Mouse (Mus musculus) lung, postnatal 10 days (tissue): ENCODE results near the gene Il18rap.
A peak's percentile ranks its signal among the peaks of the same experiment; 100 is the strongest.
"Not testable (repeated sequence)": the region's sequence is repeated elsewhere in the genome, so short reads cannot be mapped to it uniquely, and the experiment has no call there.

Experiments used
- DNase-seq: peaks from one replicate; pipeline ENCODE4 v3.0.0; 2021

Il18rap gene

DNA sequence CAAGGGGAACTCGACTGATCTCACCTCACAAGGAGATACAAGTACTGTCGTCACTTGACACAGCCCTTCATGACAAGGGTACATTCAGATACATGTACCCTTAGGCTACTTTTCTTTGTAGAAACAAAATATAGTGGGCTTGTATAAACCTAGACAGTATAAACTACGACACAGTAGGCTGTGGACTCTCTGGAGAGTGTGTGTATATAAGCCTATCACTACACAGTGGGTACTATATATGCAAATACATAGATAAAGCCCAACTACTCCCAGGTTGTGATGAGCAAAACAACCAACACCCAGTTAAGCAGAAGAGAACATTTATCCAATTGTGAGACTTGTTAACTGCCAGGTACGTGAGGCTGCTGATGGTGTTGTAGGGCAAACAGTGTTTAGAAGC is 31.5 kb downstream of the Il18rap start:
- no peak for DNase-seq

DNA sequence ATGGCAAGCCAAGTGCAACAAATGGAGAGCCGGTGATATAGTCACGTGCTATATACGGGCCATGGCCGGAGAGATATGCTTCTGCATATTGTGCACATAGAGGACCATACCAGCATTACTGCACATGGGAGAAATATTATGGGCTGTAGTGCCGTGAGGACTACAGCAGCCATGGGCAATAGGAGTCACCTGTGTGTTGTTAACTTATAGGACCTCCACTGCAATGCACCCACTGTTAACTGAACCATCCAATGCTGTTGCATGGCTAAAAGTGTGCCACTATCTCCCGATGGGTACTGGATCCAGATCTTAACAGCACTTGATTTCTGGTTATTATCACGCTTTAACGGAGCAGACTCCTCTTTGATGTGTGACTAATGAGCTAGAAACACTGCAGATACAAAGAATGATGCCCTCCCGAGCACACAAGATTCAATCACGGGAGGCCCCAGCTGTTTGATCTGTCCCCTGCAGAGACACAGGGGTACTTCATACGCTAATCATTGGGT is 32.0 kb downstream of the Il18rap start:
- DNase-seq: no peak

- DNase-seq: no peak
These were observed 32.6 kb downstream of the Il18rap start for GRCm38 (mm10) chr1:40547762-40548161.

DNA sequence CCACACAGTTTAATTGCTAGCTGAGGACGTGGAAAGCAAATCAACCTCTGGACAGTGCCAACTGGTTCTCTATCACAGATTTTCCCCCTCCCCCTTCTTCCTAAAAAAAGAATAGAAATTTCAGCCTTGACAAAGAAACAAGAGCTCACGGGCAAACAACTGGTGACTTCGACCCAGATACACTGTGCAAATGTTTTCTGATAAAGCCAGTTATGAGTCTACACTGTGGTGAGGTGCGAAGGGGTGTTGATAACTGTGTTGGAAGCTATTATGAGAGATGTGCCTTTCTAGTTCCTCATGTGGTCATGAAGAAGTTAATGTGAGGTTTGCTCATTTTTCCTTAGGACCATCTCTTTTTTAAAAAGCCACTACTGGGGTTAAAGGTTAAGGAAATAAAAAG is 54.2 kb downstream of the Il18rap start:
- no peak for DNase-seq

DNA sequence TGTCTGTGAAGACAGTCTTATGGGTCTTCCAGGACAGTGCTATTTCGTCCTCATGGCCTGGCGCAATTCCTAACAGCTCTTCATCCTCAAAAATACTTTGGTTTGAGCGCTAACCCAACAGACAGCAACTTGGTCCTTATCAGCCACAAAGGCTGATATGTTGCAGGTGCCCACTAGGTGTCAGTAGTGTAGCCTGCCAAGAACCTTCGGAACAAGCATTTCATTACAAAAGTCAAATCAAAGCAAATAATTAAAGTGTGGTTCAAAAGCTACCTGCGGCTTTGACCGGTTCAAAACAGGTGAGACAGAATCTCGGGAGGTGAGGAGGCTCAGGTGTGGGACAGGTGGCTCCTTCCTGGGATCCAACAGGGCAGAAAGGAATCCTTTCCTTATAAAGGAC is 64.6 kb downstream of the Il18rap start, which contains the start of gene Slc9a4:
Gene Slc9a4, plus strand, starts transcription at position 298 of the 400 bp plus-strand sequence.
- DNase-seq: peak; percentile 27

GRCm38 (mm10) chr1:40580269-40580668 is 65.1 kb downstream of the Il18rap start:
- no peak for DNase-seq

- no peak for DNase-seq
These were observed 71.6 kb downstream of the Il18rap start for GRCm38 (mm10) chr1:40586776-40587175.

DNA sequence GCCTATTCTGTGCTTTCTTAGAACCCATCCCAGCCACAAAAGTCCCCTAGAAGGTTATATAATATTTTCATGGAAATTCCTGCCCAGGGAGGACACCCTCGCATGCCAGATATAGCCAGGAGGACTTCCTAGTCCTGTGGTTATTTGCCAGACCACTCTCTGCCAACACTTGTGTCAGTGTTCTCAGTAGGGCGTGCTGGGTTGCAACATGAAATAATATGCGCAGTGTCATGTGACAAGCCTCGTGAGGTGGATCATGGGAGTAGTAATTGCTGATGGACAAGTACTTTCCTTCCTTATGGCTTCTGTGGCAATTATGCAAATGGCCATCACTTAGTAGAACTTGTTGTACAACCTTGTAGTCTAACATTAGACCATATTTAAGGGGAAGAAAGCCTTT is 75.8 kb downstream of the Il18rap start:
- no peak for DNase-seq

- DNase-seq: no peak
These were observed 82.7 kb downstream of the Il18rap start for GRCm38 (mm10) chr1:40597822-40598221.

GRCm38 (mm10) chr1:40599661-40600060 is 84.5 kb downstream of the Il18rap start:
- DNase-seq: not testable (repeated sequence)

DNA sequence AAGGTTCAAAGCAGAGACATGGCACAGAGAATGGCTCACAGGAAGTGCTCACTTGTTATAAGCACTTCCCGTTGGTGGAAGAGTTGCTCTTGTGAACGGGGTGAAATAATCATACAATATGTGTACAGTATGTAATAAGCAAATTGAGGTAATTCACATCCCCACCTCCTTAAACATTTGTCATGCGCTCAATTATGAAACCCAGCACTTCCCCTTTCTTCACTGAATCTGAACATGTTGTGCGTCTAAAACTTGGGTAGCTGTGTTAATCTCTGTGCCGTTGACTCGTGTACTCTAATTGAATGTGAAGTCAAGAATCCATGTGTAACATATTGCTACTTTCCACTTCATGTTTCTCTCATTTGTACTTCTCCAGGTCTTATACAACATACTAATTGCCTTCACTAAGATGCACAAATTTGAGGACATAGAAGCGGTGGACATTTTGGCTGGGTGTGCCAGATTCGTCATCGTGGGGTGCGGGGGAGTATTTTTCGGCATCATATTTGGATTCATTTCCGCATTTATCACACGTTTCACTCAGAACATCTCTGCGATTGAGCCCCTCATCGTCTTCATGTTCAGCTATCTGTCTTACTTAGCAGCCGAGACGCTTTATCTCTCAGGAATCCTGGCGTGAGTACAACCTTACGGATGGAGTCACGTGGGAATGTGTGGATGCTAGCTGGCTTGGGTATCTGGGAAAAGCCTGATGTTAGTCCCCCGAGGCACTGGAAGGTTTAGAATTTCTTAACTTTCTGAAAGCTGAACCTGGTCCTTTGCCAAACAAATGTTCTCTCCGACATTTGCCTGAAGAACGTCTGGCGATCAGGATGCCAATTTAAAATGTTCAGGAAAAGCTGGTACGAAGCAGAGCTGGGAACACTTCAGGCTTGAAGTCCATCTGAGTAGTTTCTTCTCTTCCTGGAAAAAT is 85.5 kb downstream of the Il18rap start:
- DNase-seq: no peak
